Mouse (Mus musculus) forebrain, embryonic 11.5 days (tissue): ENCODE measurements around the gene Gstp1. TPM values are rescaled to one million over a fixed set of nuclear protein-coding genes. Genes with fewer than 3 reads are reported as not detected.
"Not testable (repeated sequence)": the region's sequence is repeated elsewhere in the genome, so short reads cannot be mapped to it uniquely, and the experiment has no call there.

ENCODE experiments used
- ATAC-seq: fragments of 200-750 bp; cut with Nextera tagmentation; replicated peaks from 2 replicates; pipeline ENCODE4 v1.8.0; 2017; ENCODE audit warnings: moderate TSS enrichment; ENCODE audit not compliant: low FRiP score
- DNase-seq: peaks from one replicate; pipeline ENCODE4 v3.0.0-alpha.2; 2017; ENCODE audit warnings: low spot score
- H3K27ac ChIP-seq: fragments of 300-500 bp; sonication (generic); 2 replicates; pipeline ENCODE4 v1.5.1; 2014; ENCODE audit warnings: low read depth, low read length
- H3K27me3 ChIP-seq: fragments of 300-500 bp; sonication (generic); 2 replicates; pipeline ENCODE4 v1.6.1; 2014; ENCODE audit warnings: mild to moderate bottlenecking, low read length, mixed read lengths; ENCODE audit not compliant: control insufficient read depth, insufficient read depth
- H3K36me3 ChIP-seq: fragments of 300-500 bp; sonication (generic); 2 replicates; pipeline ENCODE4 v1.6.1; 2014; ENCODE audit warnings: mild to moderate bottlenecking, low read length, moderate library complexity, mixed read lengths; ENCODE audit not compliant: control insufficient read depth, insufficient read depth
- H3K4me1 ChIP-seq: fragments of 300-500 bp; sonication (generic); replicated peaks from 2 replicates; pipeline ENCODE4 v1.6.1; 2014; ENCODE audit warnings: low read length, mixed read lengths; ENCODE audit not compliant: control insufficient read depth, insufficient read depth
- H3K4me2 ChIP-seq: fragments of 300-500 bp; sonication (generic); 2 replicates; pipeline ENCODE4 v1.6.1; 2014; ENCODE audit warnings: low read depth, mild to moderate bottlenecking, low read length, moderate library complexity, mixed read lengths; ENCODE audit not compliant: severe bottlenecking
- H3K4me3 ChIP-seq: fragments of 300-500 bp; sonication (generic); 2 replicates; pipeline ENCODE4 v1.5.1; 2014; ENCODE audit warnings: low read depth, low read length
- H3K9ac ChIP-seq: fragments of 300-500 bp; sonication (generic); 2 replicates; pipeline ENCODE4 v1.6.1; 2014; ENCODE audit warnings: low read length
- H3K9me3 ChIP-seq: fragments of 300-500 bp; sonication (generic); 2 replicates; pipeline ENCODE4 v1.6.1; 2016; ENCODE audit warnings: low read length, mixed read lengths; ENCODE audit not compliant: control insufficient read depth
- WGBS: fragments of 180-500 bp; shearing (Covaris S2); extraction: QIAGEN DNeasy Blood & Tissue Kit; methylation state at CpG from one replicate; pipeline ENCODE4 v1.1.7; 2014; 5-methylcytosine and 5-hydroxymethylcytosine counted together
- polyA plus RNA-seq: library from polyadenylated mRNA; unstranded; fragments of >200 nt; fragmentation: Nextera tagmentation; extraction: Ambion mirVana; gene quantifications from 2 replicates; pipeline ENCODE4 v1.2.1, GENCODE M21; 2014

Gstp1 gene
- polyA plus RNA-seq, 1 experiment from 2014 or later = 347 TPM

DNA sequence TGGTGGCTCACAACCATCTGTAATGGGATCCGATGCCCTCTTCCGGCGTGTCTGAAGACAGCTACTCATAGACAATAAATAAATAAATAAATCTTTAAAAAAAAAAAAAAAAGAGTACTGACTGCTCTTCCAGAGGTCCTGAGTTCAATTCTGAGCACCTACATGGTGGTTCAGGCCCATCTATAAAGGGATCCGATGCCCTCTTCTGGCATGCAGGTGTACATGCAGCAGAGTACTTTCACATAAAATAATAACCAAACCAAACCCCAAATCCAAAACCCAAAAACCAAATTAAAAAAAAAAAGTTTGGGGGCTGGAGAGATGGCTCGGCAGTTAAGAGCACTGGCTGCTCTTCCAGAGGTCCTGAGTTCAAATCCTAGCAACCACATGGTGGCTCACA is 11.3 kb upstream of the Gstp1 start:
- H3K9me3 ChIP-seq, ATAC-seq, H3K4me3 ChIP-seq, H3K36me3 ChIP-seq, H3K4me1 ChIP-seq, H3K9ac ChIP-seq, DNase-seq, H3K27me3 ChIP-seq, H3K4me2 ChIP-seq, H3K27ac ChIP-seq: not testable (repeated sequence)
- 84% methylated on average over 5 of the region's 5 CpGs for WGBS

GRCm38 (mm10) chr19:4047859-4048258 is 10.1 kb upstream of the Gstp1 start:
- Histone ChIP-seq H3K9me3 (no peaks in the 10 kb centered on the region), H3K27me3 (no peaks in the 10 kb centered on the region), H3K4me3 (no peak overlapping the region), H3K27ac (no peak overlapping the region), H3K36me3 (no peaks in the 10 kb centered on the region), H3K9ac (no peak overlapping the region), H3K4me1 (no peaks in the 10 kb centered on the region), H3K4me2 (no peak overlapping the region)
- ATAC-seq (no peak), DNase-seq (peak; percentile 88)
- 22% methylated on average over 4 of the region's 4 CpGs for WGBS

DNA sequence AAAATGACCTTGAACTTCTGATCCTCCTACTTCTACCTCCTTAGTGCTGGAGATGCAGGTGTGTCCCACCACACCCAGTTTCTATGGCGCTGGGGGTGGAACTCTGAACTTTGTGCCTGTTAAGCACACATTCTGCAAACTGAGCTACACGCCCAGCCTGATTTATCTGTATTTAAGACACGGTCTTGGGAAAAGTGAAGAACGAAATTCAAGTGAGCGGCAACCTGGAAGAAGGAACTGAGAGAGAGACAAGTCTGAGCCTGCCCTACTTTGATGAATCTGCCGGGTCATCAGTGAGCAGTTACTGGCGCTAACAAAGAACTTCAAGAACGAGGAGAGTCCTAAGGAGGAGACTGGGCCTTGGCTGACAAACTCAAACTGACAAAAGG is 9.1 kb upstream of the Gstp1 start:
- Histone ChIP-seq H3K36me3 (no peaks in the 10 kb centered on the region), H3K4me2 (no peak overlapping the region), H3K9ac (no peak overlapping the region), H3K4me1 (no peaks in the 10 kb centered on the region), H3K27ac (no peak overlapping the region), H3K4me3 (no peak overlapping the region), H3K9me3 (no peaks in the 10 kb centered on the region), H3K27me3 (no peaks in the 10 kb centered on the region)
- WGBS = 83% methylated on average over 8 of the region's 8 CpGs
- no peak for DNase-seq
- no peak for ATAC-seq

- WGBS = 63% methylated on average over 16 of the region's 16 CpGs
- Histone ChIP-seq H3K27ac (no peak within 1 kb of the TSS), H3K4me2 (no peak within 1 kb of the TSS), H3K4me1 (no peaks in the 10 kb centered on the region), H3K4me3 (no peak within 1 kb of the TSS), H3K9me3 (no peaks in the 10 kb centered on the region), H3K36me3 (no peaks in the 10 kb centered on the region), H3K27me3 (no peaks in the 10 kb centered on the region), H3K9ac (no peak within 1 kb of the TSS)
- DNase-seq (no peak), ATAC-seq (no peak)
Observed at GRCm38 (mm10) chr19:4045966-4046865, 8.4 kb upstream of the Gstp1 start, which contains the start of gene Gstp2. Gene Gstp2, minus strand, starts transcription at chr19:4046023.

GRCm38 (mm10) chr19:4044109-4044508 is 6.3 kb upstream of the Gstp1 start:
- WGBS = 89% methylated on average over 5 of the region's 5 CpGs
- not testable (repeated sequence) for H3K9me3 ChIP-seq, H3K4me2 ChIP-seq, H3K36me3 ChIP-seq, H3K9ac ChIP-seq, H3K4me3 ChIP-seq, H3K27ac ChIP-seq, DNase-seq, H3K27me3 ChIP-seq, H3K4me1 ChIP-seq, ATAC-seq

- no peak overlapping the region for H3K4me3 ChIP-seq
- no peaks in the 10 kb centered on the region for H3K9me3 ChIP-seq
- peaks cover 5% of the 10 kb centered on the region for H3K4me1 ChIP-seq
- H3K4me2 ChIP-seq = no peak overlapping the region
- no peaks in the 10 kb centered on the region for H3K36me3 ChIP-seq
- H3K27ac ChIP-seq = no peak overlapping the region
- WGBS = 78% methylated on average over 14 of the region's 14 CpGs
- no peak overlapping the region for H3K9ac ChIP-seq
- ATAC-seq (no peak), DNase-seq (no peak)
- H3K27me3 ChIP-seq = no peaks in the 10 kb centered on the region
Observed at GRCm38 (mm10) chr19:4042124-4042523, 4.3 kb upstream of the Gstp1 start.

GRCm38 (mm10) chr19:4041500-4041899 is 3.7 kb upstream of the Gstp1 start:
- not testable (repeated sequence) for H3K36me3 ChIP-seq, H3K27ac ChIP-seq, H3K27me3 ChIP-seq, H3K9ac ChIP-seq, H3K9me3 ChIP-seq, DNase-seq, H3K4me2 ChIP-seq, H3K4me3 ChIP-seq, ATAC-seq, H3K4me1 ChIP-seq
- WGBS = 88% methylated on average over 3 of the region's 4 CpGs

DNA sequence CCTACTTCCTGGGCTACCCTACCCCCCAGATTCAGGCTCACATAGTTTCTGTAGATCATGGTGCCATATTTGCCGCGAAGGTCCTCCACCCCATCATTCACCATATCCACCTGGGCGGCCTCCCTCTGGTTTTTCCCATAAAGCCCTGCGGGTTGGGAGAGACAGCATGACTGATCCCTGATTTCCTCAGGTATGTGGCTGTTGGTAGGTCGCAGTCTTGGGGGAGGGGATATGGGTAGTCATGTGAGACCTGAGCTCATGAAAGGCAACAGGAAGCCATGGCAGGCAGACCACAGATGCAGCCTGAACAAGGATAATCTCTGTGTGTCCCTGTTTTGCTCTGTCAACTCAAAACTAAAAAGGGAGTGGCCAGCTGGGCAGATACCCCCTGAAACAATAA is 3.2 kb upstream of the Gstp1 start:
- H3K4me1 ChIP-seq, H3K9me3 ChIP-seq, H3K36me3 ChIP-seq, H3K27me3 ChIP-seq, DNase-seq, H3K4me3 ChIP-seq, H3K4me2 ChIP-seq, ATAC-seq, H3K27ac ChIP-seq, H3K9ac ChIP-seq: not testable (repeated sequence)
- WGBS = 86% methylated on average over 5 of the region's 5 CpGs
